Mouse (Mus musculus) heart, embryonic 12.5 days (tissue): ENCODE results near the gene Gata2. TPM values are rescaled to one million over a fixed set of nuclear protein-coding genes. Genes with fewer than 3 reads are reported as not detected.

Experiments
- ATAC-seq: fragments of 200-750 bp; cut with Nextera tagmentation; 2 replicates; pipeline ENCODE4 v1.8.0; 2017; ENCODE audit warnings: moderate TSS enrichment, moderate library complexity; ENCODE audit not compliant: insufficient number of reproducible peaks, low FRiP score
- H3K27ac ChIP-seq: fragments of 300-500 bp; sonication (generic); 2 replicates; pipeline ENCODE4 v1.5.1; 2016; ENCODE audit warnings: mild to moderate bottlenecking, moderate library complexity; ENCODE audit not compliant: poor library complexity, severe bottlenecking
- H3K27me3 ChIP-seq: fragments of 300-500 bp; sonication (generic); replicated peaks from 2 replicates; pipeline ENCODE4 v1.6.1; 2016; ENCODE audit warnings: mild to moderate bottlenecking, moderate library complexity
- H3K36me3 ChIP-seq: fragments of 300-500 bp; sonication (generic); 2 replicates; pipeline ENCODE4 v1.6.1; 2016; ENCODE audit warnings: mild to moderate bottlenecking, moderate library complexity
- H3K4me1 ChIP-seq: fragments of 300-500 bp; sonication (generic); replicated peaks from 2 replicates; pipeline ENCODE4 v1.6.1; 2016; ENCODE audit warnings: mild to moderate bottlenecking
- H3K4me2 ChIP-seq: fragments of 300-500 bp; sonication (generic); 2 replicates; pipeline ENCODE4 v1.6.1; 2016; ENCODE audit warnings: mild to moderate bottlenecking, moderate library complexity
- H3K4me3 ChIP-seq: fragments of 300-500 bp; sonication (generic); 2 replicates; pipeline ENCODE4 v1.5.1; 2016; ENCODE audit warnings: mild to moderate bottlenecking
- H3K9ac ChIP-seq: fragments of 300-500 bp; sonication (generic); 2 replicates; pipeline ENCODE4 v1.6.1; 2016; ENCODE audit warnings: mild to moderate bottlenecking, moderate library complexity
- H3K9me3 ChIP-seq: fragments of 300-500 bp; sonication (generic); replicated peaks from 2 replicates; pipeline ENCODE4 v1.6.1; 2016; ENCODE audit warnings: mild to moderate bottlenecking, moderate library complexity
- WGBS: fragments of 180-500 bp; shearing (Covaris S2); methylation state at CpG from one replicate; pipeline ENCODE4 v1.1.7; 2016; 5-methylcytosine and 5-hydroxymethylcytosine counted together
- polyA plus RNA-seq: library from polyadenylated mRNA; unstranded; fragments of >200 nt; fragmentation: Nextera tagmentation; extraction: Ambion mirVana; gene quantifications from 2 replicates; pipeline ENCODE4 v1.2.1, GENCODE M21; 2016

The Gata2 gene
- polyA plus RNA-seq, 1 experiment from 2014 or later: 20.8 TPM

DNA sequence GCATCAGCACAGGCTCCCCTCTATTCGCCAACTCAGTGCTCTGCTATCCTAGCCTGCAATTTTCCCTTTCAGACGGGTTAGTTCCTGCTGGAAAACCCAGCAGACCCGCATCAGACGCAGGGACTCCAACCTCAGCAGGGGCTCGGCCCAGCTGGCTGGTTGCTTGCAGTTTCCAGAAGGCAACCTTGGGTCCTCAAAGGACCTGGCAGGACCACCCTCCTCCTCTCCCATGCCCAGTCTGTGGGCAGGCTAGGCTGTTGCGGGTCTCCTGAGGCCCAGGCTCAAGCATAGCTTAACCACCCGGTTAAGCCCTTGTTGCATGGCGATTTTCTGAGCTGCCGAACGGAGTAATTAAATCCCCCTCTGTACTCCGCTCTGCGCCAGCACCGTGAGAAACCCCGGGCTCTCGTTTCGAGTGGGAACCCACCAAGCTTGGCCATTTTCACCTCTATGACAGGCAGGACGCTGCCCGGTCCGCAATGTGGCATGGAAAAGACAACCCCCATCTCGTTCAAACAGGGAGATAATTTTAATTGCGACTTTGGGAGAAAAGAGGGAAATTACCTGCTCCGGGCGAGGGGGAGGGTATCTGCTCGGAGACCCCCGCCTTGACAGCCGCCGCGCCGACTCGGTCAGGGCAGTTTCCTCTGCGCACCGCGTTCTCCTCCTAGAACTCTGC is 2.5 kb downstream of the Gata2 start:
- 4% methylated on average over 33 of the region's 33 CpGs for WGBS
- H3K27me3 ChIP-seq: peaks cover 99% of the 10 kb centered on the region
- ATAC-seq: no peak
- no peaks in the 10 kb centered on the region for H3K9me3 ChIP-seq
- peak overlapping the region; percentile 90 for H3K4me2 ChIP-seq
- H3K4me1 ChIP-seq: peaks cover 44% of the 10 kb centered on the region
- peak overlapping the region; percentile 56 for H3K4me3 ChIP-seq
- H3K9ac ChIP-seq: peak overlapping the region; percentile 76
- H3K36me3 ChIP-seq: no peaks in the 10 kb centered on the region
- 0 out of 2 replicates have a peak overlapping the region, but pooled peaks have one; percentile 36 for H3K27ac ChIP-seq

DNA sequence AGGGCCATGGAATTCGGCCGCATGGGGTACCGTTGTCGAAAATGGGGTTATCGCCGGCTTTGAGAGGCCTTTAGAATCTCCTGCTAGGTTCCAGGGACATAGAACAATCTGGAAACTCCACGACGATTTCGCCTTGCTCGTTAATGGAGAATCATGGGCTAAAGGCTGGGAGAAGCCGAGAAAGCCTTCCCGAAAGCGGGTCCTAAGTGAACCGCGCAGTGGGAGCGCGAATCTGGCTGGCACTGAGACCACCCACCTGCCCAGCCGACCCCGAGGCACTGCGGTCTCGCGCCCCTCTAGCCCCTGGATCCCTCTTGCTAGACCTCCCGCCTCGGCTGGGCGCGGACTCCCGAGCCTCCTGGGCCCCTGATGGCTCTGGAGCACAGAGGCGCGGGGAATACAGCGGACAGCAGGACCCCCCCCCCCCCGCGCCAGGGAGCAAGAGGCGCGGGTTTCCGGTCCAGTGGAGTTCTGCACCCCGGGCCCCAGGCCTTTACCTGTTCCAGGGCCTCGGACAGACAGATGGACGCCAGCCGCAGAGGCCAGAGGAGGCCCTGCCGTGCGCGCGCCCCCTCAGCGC is 3.1 kb downstream of the Gata2 start:
- Histone ChIP-seq H3K9ac (peak overlapping the region; percentile 76), H3K36me3 (no peaks in the 10 kb centered on the region), H3K4me3 (peak overlapping the region; percentile 56), H3K27me3 (peaks cover 99% of the 10 kb centered on the region), H3K4me2 (peak overlapping the region; percentile 90), H3K9me3 (no peaks in the 10 kb centered on the region), H3K4me1 (peaks cover 44% of the 10 kb centered on the region), H3K27ac (peak overlapping the region; percentile 36)
- 0% methylated on average over 44 of the region's 44 CpGs for WGBS
- 0 out of 2 replicates have a peak, but pooled peaks have one; percentile 2 for ATAC-seq

DNA sequence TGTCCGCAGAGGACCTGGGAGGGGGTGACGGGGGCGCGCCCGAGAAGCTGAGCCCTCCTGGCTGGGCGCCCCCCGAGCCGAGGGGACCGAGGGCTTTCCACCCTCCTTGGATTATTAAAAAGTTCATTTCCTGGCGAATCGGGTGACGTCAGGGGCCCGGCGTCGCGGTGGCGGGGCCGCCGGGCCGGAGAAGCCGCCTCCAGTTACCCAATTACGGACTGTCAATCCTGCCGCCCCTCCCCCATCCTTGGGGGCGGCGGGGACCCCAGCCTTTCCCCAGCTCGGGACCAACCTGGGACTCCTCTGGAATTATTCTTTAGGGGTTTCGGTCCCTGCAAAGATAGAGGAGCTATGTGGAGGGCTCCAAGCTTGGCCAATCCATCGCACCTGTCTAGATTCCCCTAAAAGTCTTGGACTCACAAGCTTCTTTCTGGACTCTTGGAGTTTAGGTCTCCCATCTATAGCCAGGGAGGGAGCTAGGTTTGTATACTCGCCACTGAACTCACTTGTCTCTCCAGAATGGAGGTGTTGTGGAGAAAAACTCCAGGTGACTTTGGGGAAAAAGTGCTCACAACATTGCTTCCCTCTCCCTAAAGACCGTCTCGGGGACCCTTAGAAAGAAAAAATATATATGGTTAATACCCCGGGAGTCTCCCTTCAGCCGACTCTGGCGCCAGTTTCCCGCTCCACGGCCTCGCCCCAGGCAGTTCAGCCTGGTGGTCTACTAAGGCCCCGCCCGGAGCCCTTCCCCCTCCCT is 3.8 kb downstream of the Gata2 start:
- peak; percentile 31; the same call in 1 of the 2 replicates for ATAC-seq
- Histone ChIP-seq H3K27ac (peak overlapping the region; percentile 36), H3K36me3 (no peaks in the 10 kb centered on the region), H3K4me3 (peak overlapping the region; percentile 56), H3K9ac (peak overlapping the region; percentile 76), H3K4me1 (peaks cover 47% of the 10 kb centered on the region), H3K27me3 (peaks cover 99% of the 10 kb centered on the region), H3K4me2 (peak overlapping the region; percentile 90), H3K9me3 (no peaks in the 10 kb centered on the region)
- WGBS: 1% methylated on average over 39 of the region's 39 CpGs

DNA sequence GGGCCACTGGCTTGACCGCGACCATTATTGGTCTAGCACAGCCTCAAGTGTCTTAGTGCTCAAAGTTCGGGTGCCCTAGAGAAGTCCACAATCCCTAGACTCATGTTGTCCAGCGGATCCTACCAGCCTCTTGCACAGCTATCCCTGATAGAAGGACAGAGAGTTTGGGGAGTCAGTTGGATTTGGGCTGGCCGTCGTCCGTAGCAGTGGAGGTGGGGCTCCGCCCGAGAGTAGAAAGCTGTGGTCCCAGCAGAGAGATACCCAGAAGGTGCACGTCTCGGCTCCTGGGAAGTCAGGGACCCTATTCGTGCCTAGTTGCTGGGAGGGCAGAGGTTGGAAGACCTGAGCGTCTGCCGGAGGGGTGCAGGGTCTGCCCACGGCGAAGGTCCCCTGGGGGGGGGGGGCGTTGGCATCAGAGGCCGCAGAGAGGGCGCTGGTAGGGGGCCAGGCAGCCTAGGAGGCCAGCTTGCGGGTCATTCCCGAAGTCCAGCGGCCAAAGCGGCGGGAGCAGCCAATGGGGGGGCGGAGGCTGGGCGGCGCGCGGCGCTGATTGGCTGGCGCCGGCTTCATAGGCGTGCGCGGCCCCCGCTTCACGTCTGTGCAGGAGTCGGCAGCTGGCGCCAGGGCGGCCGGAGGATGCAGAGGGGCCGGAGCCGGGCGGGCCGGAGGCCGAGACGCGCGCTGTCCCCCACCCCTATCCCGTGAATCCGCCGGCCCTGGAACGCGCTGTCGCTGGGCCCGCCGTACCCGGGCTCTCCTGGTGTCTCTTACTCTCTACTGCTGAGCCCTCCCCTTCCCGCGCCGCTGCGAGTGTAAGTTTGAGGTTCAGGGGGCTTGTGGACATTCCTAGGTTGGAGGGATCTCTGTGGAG is 4.6 kb downstream of the Gata2 start:
- H3K4me2 ChIP-seq: peak overlapping the region; percentile 90
- H3K36me3 ChIP-seq: no peaks in the 10 kb centered on the region
- WGBS: under 1% methylated on average over 61 of the region's 62 CpGs
- H3K27me3 ChIP-seq: peaks cover 94% of the 10 kb centered on the region
- peak overlapping the region; percentile 70 for H3K9ac ChIP-seq
- H3K9me3 ChIP-seq: no peaks in the 10 kb centered on the region
- peak overlapping the region; percentile 25; the same call in 1 of the 2 replicates for H3K27ac ChIP-seq
- H3K4me3 ChIP-seq: peak overlapping the region; percentile 56
- peaks cover 54% of the 10 kb centered on the region for H3K4me1 ChIP-seq
- ATAC-seq: peak; percentile 65

DNA sequence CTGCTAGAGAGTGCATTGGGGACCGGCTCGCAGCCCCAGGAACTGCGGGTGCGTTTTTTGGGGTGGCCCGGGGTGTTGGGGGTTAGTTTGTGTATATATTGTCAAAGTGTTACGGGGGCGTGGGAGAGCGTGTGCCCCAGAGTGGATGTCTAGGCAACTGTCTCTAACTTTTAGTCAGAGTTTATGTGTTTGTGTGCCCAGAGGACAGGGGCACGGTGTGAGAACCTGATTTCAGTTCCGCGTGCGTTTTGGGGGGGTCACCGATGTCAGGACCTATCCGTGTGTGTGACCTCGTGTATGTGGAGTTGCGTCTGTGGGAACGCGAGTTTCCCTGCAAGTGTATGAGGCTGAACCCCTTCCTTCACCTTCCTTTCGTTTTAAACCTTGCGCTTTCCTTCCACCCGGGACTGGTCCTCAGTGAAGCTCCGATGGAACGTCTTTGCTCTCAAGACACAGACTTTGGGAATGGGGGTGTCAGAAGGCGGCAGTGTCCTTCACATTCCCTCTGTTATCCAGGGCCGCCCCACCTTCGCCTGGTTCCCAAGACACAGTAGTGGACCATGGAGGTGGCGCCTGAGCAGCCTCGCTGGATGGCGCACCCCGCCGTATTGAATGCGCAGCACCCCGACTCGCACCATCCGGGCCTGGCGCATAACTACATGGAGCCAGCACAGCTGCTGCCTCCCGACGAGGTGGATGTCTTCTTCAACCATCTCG is 5.5 kb downstream of the Gata2 start:
- H3K4me3 ChIP-seq: peak overlapping the region; percentile 56
- H3K9ac ChIP-seq: peak overlapping the region; percentile 70
- H3K4me1 ChIP-seq: peaks cover 54% of the 10 kb centered on the region
- H3K36me3 ChIP-seq: no peaks in the 10 kb centered on the region
- no peaks in the 10 kb centered on the region for H3K9me3 ChIP-seq
- peak overlapping the region; percentile 90 for H3K4me2 ChIP-seq
- no peak for ATAC-seq
- WGBS: under 1% methylated on average over 39 of the region's 39 CpGs
- H3K27ac ChIP-seq: 0 out of 2 replicates have a peak overlapping the region, but pooled peaks have one; percentile 2
- peaks cover 94% of the 10 kb centered on the region for H3K27me3 ChIP-seq

DNA sequence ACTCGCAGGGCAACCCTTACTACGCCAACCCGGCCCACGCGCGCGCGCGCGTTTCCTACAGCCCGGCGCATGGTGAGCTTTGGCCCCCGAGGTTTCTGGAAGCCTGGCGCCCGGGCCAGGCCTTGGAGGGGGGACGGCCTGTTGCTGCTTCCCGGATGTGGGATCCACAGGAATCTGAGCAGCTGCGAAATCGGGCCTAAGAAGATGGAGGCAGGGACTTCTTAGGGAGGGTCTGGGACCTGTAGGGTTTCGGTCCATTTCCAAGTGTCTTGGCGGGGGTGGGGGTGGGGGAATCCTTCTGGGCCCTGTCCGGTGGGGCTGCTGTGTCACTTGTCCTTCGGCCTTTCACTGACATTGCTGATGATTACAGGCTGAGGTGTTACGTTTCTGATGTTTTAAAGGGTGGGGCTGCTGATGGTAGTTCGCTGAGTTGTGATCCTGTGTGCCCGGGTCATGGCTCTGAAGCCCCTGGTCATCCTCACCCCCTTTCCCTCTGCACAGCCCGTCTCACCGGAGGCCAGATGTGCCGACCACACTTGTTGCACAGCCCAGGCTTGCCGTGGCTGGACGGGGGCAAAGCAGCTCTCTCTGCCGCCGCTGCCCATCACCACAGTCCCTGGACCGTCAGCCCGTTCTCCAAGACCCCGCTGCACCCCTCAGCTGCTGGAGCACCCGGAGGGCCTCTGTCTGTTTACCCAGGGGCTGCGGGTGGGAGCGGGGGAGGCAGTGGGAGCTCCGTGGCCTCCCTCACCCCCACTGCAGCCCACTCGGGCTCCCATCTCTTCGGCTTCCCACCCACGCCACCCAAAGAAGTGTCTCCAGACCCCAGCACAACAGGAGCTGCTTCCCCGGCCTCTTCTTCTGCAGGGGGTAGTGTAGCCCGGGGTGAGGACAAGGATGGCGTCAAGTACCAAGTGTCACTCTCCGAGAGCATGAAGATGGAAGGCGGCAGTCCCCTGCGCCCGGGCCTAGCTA is 6.3 kb downstream of the Gata2 start:
- WGBS: 8% methylated on average over 50 of the region's 50 CpGs
- Histone ChIP-seq H3K4me1 (peaks cover 60% of the 10 kb centered on the region), H3K4me2 (peak overlapping the region; percentile 90), H3K9ac (peak overlapping the region; percentile 70), H3K36me3 (peaks cover under 1% of the 10 kb centered on the region; the same call in 1 of the 2 replicates), H3K27ac (peak overlapping the region; percentile 17; the same call in 1 of the 2 replicates), H3K27me3 (peaks cover 94% of the 10 kb centered on the region), H3K4me3 (peak overlapping the region; percentile 56), H3K9me3 (no peaks in the 10 kb centered on the region)
- ATAC-seq: no peak

DNA sequence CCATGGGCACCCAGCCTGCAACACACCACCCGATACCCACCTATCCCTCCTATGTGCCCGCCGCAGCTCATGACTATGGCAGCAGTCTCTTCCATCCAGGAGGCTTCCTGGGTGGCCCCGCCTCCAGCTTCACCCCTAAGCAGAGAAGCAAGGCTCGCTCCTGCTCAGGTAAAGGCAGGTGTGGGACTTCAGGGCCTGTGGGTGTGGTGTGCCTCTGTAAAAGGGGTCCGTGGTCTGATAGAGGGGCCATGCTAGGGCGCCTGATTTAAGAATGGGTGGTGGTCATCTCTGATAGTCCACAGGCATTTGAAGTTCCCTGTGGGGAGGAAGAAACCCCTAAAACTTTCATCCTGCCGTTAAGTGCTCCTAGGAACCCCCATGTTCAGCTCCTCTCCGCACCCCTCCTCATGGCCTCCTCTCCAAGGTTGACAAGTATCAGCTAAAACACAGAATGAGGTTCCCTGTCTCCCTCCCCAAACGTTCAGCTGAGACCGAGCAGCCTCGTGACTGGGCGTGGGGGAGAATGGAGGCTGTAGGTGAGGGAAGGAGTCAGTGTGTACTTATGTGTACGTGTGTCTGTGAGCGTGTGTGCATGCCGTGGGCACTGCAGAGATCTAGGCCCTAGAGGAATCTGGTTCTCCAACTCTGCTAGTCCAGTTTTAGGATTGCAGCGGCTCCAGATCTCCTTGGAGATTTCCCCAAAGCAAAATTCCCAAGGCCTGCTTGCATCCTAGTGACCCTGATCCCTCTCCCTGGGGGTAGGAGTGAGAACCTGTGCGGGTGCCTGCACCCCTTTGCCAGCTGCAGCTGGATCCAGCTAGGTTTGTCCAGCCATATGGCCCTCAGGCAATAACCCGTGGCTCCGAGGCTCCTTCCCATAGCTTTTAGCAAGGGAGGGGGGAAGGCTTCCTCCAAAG is 7.3 kb downstream of the Gata2 start:
- H3K4me2 ChIP-seq: peak overlapping the region; percentile 90
- H3K27ac ChIP-seq: peak overlapping the region; percentile 28
- peak overlapping the region; percentile 56 for H3K4me3 ChIP-seq
- no peak for ATAC-seq
- peaks cover 93% of the 10 kb centered on the region for H3K27me3 ChIP-seq
- no peaks in the 10 kb centered on the region for H3K9me3 ChIP-seq
- WGBS: 29% methylated on average over 20 of the region's 20 CpGs
- H3K36me3 ChIP-seq: peaks cover 4% of the 10 kb centered on the region; the same call in 1 of the 2 replicates
- H3K9ac ChIP-seq: peak overlapping the region; percentile 70
- peaks cover 64% of the 10 kb centered on the region for H3K4me1 ChIP-seq

DNA sequence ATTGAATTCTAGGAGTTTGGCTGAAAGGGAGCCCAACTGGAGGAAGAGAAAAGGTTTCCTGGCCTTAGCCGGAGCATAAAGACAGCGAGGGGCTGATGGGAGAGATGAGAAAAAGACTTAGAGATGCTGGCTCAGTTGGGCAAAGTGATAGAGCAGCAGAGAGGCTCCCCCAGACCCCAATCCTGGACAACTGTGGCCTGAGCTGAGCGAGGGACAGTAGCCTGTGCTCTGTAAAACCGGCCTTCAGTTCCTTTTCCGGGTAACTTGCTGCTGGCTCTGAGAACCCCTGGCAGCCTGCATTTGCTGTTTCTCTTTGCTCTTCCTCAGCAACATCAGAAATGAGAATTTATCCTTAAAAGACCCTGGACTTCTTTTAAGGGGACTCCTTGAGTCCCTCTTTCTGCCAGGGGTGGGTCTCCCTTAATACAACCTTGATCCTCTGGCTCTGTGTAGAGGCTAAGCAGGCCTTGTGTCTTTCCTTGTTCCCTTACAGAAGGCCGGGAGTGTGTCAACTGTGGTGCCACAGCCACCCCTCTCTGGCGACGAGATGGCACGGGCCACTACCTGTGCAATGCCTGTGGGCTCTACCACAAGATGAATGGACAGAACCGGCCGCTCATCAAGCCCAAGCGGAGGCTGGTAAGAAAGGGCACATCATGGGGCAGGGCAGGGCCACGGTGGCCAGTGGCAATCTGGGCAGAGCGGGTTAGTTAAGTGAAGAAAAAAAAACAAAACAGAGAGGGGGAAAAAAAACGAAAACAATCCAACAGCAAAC is 8.4 kb downstream of the Gata2 start:
- WGBS: 24% methylated on average over 15 of the region's 15 CpGs
- Histone ChIP-seq H3K27me3 (peaks cover 93% of the 10 kb centered on the region), H3K9ac (no peak overlapping the region), H3K9me3 (no peaks in the 10 kb centered on the region), H3K4me1 (peaks cover 59% of the 10 kb centered on the region), H3K4me3 (peak overlapping the region; percentile 56; the same call in 1 of the 2 replicates), H3K27ac (peak overlapping the region; percentile 81), H3K4me2 (peak overlapping the region; percentile 90), H3K36me3 (peaks cover 4% of the 10 kb centered on the region; the same call in 1 of the 2 replicates)
- ATAC-seq: no peak
